Mouse (Mus musculus): ENCODE results near the gene Tnr.

- TF ChIP-seq CTCF (conservative IDR thresholded peaks at IDR 0.05 in 1 of 2, IDR thresholded peaks at IDR 0.05 in 1 of 2; ENCODE audit: low read depth in 2 of 2, low read length in 2 of 2), result no peak
- TF ChIP-seq POLR2A (IDR thresholded peaks at IDR 0.05; ENCODE audit: low read depth, low read length), result no peak
- TF ChIP-seq GABPA (IDR thresholded peaks at IDR 0.05; ENCODE audit: insufficient replicate concordance, low read depth, low read length), result no peak
- no peak for TF ChIP-seq MAZ (IDR thresholded peaks at IDR 0.05; ENCODE audit: low read depth, low read length)
- no peak for TF ChIP-seq SMC3 (IDR thresholded peaks at IDR 0.05; ENCODE audit: low read depth, low read length)
- TF ChIP-seq RAD21 (IDR thresholded peaks at IDR 0.05; ENCODE audit: low read depth, low read length), result no peak
- TF ChIP-seq MAFK (IDR thresholded peaks at IDR 0.05; ENCODE audit: insufficient replicate concordance, low read length), result no peak
- no peak for TF ChIP-seq SIN3A (IDR thresholded peaks at IDR 0.05; ENCODE audit: low read length)
Measured at GRCm38 (mm10) chr1:159660620-159661501, 137.3 kb downstream of the Tnr start.

Measured in CH12.LX (cell line).